Mouse (Mus musculus) hindbrain, embryonic 11.5 days (tissue): ENCODE data around the gene Prrc2b. TPM values are rescaled to one million over a fixed set of nuclear protein-coding genes. Genes with fewer than 3 reads are reported as not detected.

ENCODE experiments used
- polyA plus RNA-seq: library from polyadenylated mRNA; unstranded; fragments of >200 nt; fragmentation: Nextera tagmentation; extraction: Ambion mirVana; gene quantifications from 2 replicates; pipeline ENCODE4 v1.2.1, GENCODE M21; 2014

The Prrc2b gene
- polyA plus RNA-seq, 1 experiment from 2014 or later: 69.0 TPM

Other genes starting within 250 kb of the Prrc2b start
- gene Aif1l, start 200.9 kb upstream of the Prrc2b start, polyA plus RNA-seq: 54.0 and 58.3 TPM in 2 replicates
- 70.0 and 76.1 TPM in 2 replicates for gene Nup214, start 176.6 kb upstream of the Prrc2b start, polyA plus RNA-seq
- 0.91 and 1.3 TPM in 2 replicates for gene Fam78a, start 66.2 kb upstream of the Prrc2b start, polyA plus RNA-seq
- 5.5 and 7.5 TPM in 2 replicates for gene Plpp7, start 55.6 kb upstream of the Prrc2b start, polyA plus RNA-seq
- 23.8 and 26.8 TPM in 2 replicates for gene Pomt1, start 85.5 kb downstream of the Prrc2b start, polyA plus RNA-seq
- gene Uck1, start 109.1 kb downstream of the Prrc2b start, polyA plus RNA-seq: 56.0 and 64.1 TPM in 2 replicates
- 14.6 and 17.7 TPM in 2 replicates for gene Golga2, start 136.3 kb downstream of the Prrc2b start, polyA plus RNA-seq
- gene Swi5, start 137.0 kb downstream of the Prrc2b start, polyA plus RNA-seq: 185 and 378 TPM in 2 replicates
- 42.4 and 49.0 TPM in 2 replicates for gene Ciz1, start 201.2 kb downstream of the Prrc2b start, polyA plus RNA-seq
- gene Dnm1, start 202.3 kb downstream of the Prrc2b start, polyA plus RNA-seq: 17.4 and 22.6 TPM in 2 replicates
- 62.1 and 62.7 TPM in 2 replicates for gene 1110008P14Rik, start 230.9 kb downstream of the Prrc2b start, polyA plus RNA-seq
- 0.19 TPM in 1 of 2 replicates, not detected in the other for gene Lcn2, start 237.2 kb downstream of the Prrc2b start, polyA plus RNA-seq
- 30.2 and 30.8 TPM in 2 replicates for gene Ptges2, start 244.8 kb downstream of the Prrc2b start, polyA plus RNA-seq